Mouse (Mus musculus): ENCODE data around the gene Egfr.

Gene Egfr

GRCm38 (mm10) chr11:16895441-16896356 is 143.7 kb downstream of the Egfr start:
- no peak for DNase-seq (ENCODE audit: extremely low read depth, low read depth)

GRCm38 (mm10) chr11:16897681-16898080 is 145.7 kb downstream of the Egfr start:
- no peak for DNase-seq (ENCODE audit: extremely low read depth, low read depth)

GRCm38 (mm10) chr11:16900182-16900581 is 148.2 kb downstream of the Egfr start:
- DNase-seq (ENCODE audit: extremely low read depth, low read depth), result no peak

GRCm38 (mm10) chr11:16900653-16901416 is 148.8 kb downstream of the Egfr start:
- no peak for DNase-seq (ENCODE audit: extremely low read depth, low read depth)

- DNase-seq (ENCODE audit: extremely low read depth, low read depth), result no peak
These were observed 152.5 kb downstream of the Egfr start for GRCm38 (mm10) chr11:16904302-16905011.

- DNase-seq (ENCODE audit: extremely low read depth, low read depth), result no peak
These were observed 153.0 kb downstream of the Egfr start for GRCm38 (mm10) chr11:16905012-16905332.

GRCm38 (mm10) chr11:16906530-16906929 is 154.5 kb downstream of the Egfr start:
- DNase-seq (ENCODE audit: extremely low read depth, low read depth), result no peak

GRCm38 (mm10) chr11:16907517-16908129 is 155.6 kb downstream of the Egfr start:
- no peak for DNase-seq (ENCODE audit: extremely low read depth, low read depth)

- no peak for DNase-seq (ENCODE audit: extremely low read depth, low read depth)
These were observed 162.8 kb downstream of the Egfr start for GRCm38 (mm10) chr11:16914756-16915155.

GRCm38 (mm10) chr11:16915850-16916249 is 163.8 kb downstream of the Egfr start:
- no peak for DNase-seq (ENCODE audit: extremely low read depth, low read depth)

- no peak for DNase-seq (ENCODE audit: extremely low read depth, low read depth)
These were observed 165.5 kb downstream of the Egfr start for GRCm38 (mm10) chr11:16917512-16917911.

- DNase-seq (ENCODE audit: extremely low read depth, low read depth), result no peak
These were observed 180.2 kb downstream of the Egfr start for GRCm38 (mm10) chr11:16932159-16932558.

- DNase-seq (ENCODE audit: extremely low read depth, low read depth), result no peak
These were observed 183.7 kb downstream of the Egfr start for GRCm38 (mm10) chr11:16935577-16936236.

- no peak for DNase-seq (ENCODE audit: extremely low read depth, low read depth)
These were observed 189.2 kb downstream of the Egfr start for GRCm38 (mm10) chr11:16941103-16941793.

- DNase-seq (ENCODE audit: extremely low read depth, low read depth), result no peak
These were observed 190.0 kb downstream of the Egfr start for GRCm38 (mm10) chr11:16941973-16942452.

- DNase-seq (ENCODE audit: extremely low read depth, low read depth), result no peak
These were observed 191.0 kb downstream of the Egfr start for GRCm38 (mm10) chr11:16943016-16943415.

GRCm38 (mm10) chr11:16948756-16949155 is 196.8 kb downstream of the Egfr start:
- no peak for DNase-seq (ENCODE audit: extremely low read depth, low read depth)

- no peak for DNase-seq (ENCODE audit: extremely low read depth, low read depth)
These were observed 198.4 kb downstream of the Egfr start for GRCm38 (mm10) chr11:16950226-16950975.

- DNase-seq (ENCODE audit: extremely low read depth, low read depth), result peak; percentile 98
These were observed 199.2 kb downstream of the Egfr start, which contains the start of gene Fbxo48 for GRCm38 (mm10) chr11:16950976-16951760. TSS of gene Fbxo48 (plus strand) at chr11:16951375.
